Mouse (Mus musculus): ENCODE data around the gene Gp1bb.

Gene Gp1bb

GRCm38 (mm10) chr16:18604267-18604701 is 17.9 kb downstream of the Gp1bb start:
- in situ Hi-C loops (cut with MboI) = no loop called here

GRCm38 (mm10) chr16:18601447-18601846 is 20.8 kb downstream of the Gp1bb start:
- in situ Hi-C loops (cut with MboI) = no loop called here

GRCm38 (mm10) chr16:18598006-18598405 is 24.2 kb downstream of the Gp1bb start:
- in situ Hi-C loops (cut with MboI) = no loop called here

- in situ Hi-C loops (cut with MboI) = no loop called here
Observed at GRCm38 (mm10) chr16:18596255-18596654, 25.9 kb downstream of the Gp1bb start.

GRCm38 (mm10) chr16:18593930-18594329 is 28.3 kb downstream of the Gp1bb start:
- in situ Hi-C loops (cut with MboI) = no loop called here

- in situ Hi-C loops (cut with MboI) = no loop called here
Observed at GRCm38 (mm10) chr16:18591047-18592018, 30.9 kb downstream of the Gp1bb start.

- in situ Hi-C loops (cut with MboI) = no loop called here
Observed at GRCm38 (mm10) chr16:18589804-18590790, 32.1 kb downstream of the Gp1bb start, which contains the start of gene Tbx1. Gene Tbx1 (minus strand): TSS chr16:18590671.

GRCm38 (mm10) chr16:18589080-18589621 is 33.1 kb downstream of the Gp1bb start:
- in situ Hi-C loops (cut with MboI) = no loop called here

GRCm38 (mm10) chr16:18588738-18589055 is 33.5 kb downstream of the Gp1bb start:
- in situ Hi-C loops (cut with MboI) = no loop called here

GRCm38 (mm10) chr16:18587847-18588737 is 34.1 kb downstream of the Gp1bb start:
- in situ Hi-C loops (cut with MboI) = no loop called here

- in situ Hi-C loops (cut with MboI) = no loop called here
Observed at GRCm38 (mm10) chr16:18586906-18587546, 35.2 kb downstream of the Gp1bb start.

GRCm38 (mm10) chr16:18586076-18586905 is 35.9 kb downstream of the Gp1bb start:
- in situ Hi-C loops (cut with MboI) = no loop called here

- in situ Hi-C loops (cut with MboI) = no loop called here
Observed at GRCm38 (mm10) chr16:18585676-18586075, 36.5 kb downstream of the Gp1bb start.

GRCm38 (mm10) chr16:18584901-18585510 is 37.2 kb downstream of the Gp1bb start:
- in situ Hi-C loops (cut with MboI) = no loop called here

GRCm38 (mm10) chr16:18583673-18584357 is 38.4 kb downstream of the Gp1bb start:
- in situ Hi-C loops (cut with MboI) = no loop called here

- in situ Hi-C loops (cut with MboI) = no loop called here
Observed at GRCm38 (mm10) chr16:18583169-18583568, 39.0 kb downstream of the Gp1bb start.

- in situ Hi-C loops (cut with MboI) = no loop called here
Observed at GRCm38 (mm10) chr16:18582426-18583148, 39.6 kb downstream of the Gp1bb start.

Measured in mature B cell (primary cell).